31 mouse cellular contexts compared by ENCODE assay signal in the genomic region with DNA sequence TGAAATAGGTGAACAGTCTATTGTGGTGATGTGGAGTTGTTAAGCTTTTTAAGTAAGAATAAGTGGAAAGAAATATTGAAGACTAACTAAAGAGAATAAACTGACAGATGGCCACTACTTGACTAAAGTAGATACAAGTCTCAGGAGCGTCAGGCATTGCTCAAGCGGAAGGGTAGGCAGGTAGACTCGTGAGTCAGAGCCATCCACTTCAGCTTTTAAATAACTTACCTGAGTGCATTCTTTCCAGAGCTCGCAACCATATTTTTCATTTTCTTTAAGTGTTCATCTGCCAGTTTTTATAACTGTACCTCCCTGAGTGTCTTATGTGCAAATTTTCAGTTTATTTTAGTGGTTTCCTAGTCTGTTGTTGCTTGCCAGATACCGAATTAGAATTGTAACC.
"Had no signal": no experiment of that assay in that cellular context is flagged by ENCODE, and none has a peak within 500 bp of the region (broad histone marks: within the 10 kb centered on the region; RNA-seq: fewer than 3 reads in every experiment).

No protein-coding gene starts in this region.

- H3K36me3 ChIP-seq: limb, embryonic 10.5 days; limb, embryonic 12.5 days; limb, embryonic 13.5 days; limb, embryonic 15.5 days; liver, embryonic 12.5 days; liver, embryonic 13.5 days; liver, embryonic 15.5 days; lung, embryonic 15.5 days; midbrain, embryonic 10.5 days; midbrain, embryonic 12.5 days; midbrain, embryonic 13.5 days; midbrain, embryonic 15.5 days; neural tube, embryonic 12.5 days had no signal

- H3K4me2 ChIP-seq: limb, embryonic 12.5 days; limb, embryonic 13.5 days; limb, embryonic 15.5 days; liver, embryonic 11.5 days; liver, embryonic 12.5 days; liver, embryonic 13.5 days; liver, embryonic 15.5 days; lung, embryonic 14.5 days; lung, embryonic 15.5 days; midbrain, embryonic 11.5 days; midbrain, embryonic 12.5 days; midbrain, embryonic 13.5 days; midbrain, embryonic 15.5 days; neural tube, embryonic 12.5 days had no signal

- H3K9me3 ChIP-seq: limb, embryonic 10.5 days; limb, embryonic 12.5 days; limb, embryonic 13.5 days; limb, embryonic 15.5 days; liver, embryonic 12.5 days; liver, embryonic 13.5 days; liver, embryonic 15.5 days; lung, embryonic 15.5 days; megakaryocyte, embryonic 14.5 days; midbrain, embryonic 10.5 days; midbrain, embryonic 12.5 days; midbrain, embryonic 15.5 days; neural tube, embryonic 12.5 days had no signal

- H3K4me3 ChIP-seq: left cerebral cortex, adult 2 months; limb, embryonic 10.5 days; limb, embryonic 12.5 days; limb, embryonic 13.5 days; limb, embryonic 15.5 days; liver, embryonic 12.5 days; liver, embryonic 13.5 days; liver, embryonic 15.5 days; lung, embryonic 15.5 days; megakaryocyte, embryonic 14.5 days; midbrain, embryonic 10.5 days; midbrain, embryonic 12.5 days; midbrain, embryonic 13.5 days; midbrain, embryonic 15.5 days; myocyte; neural tube, embryonic 12.5 days had no signal

- ATAC-seq: liver, embryonic 12.5 days; liver, postnatal 0 days; midbrain, embryonic 13.5 days; midbrain, embryonic 15.5 days; midbrain, embryonic 16.5 days had no signal

- H3K27me3 ChIP-seq: limb, embryonic 12.5 days; limb, embryonic 13.5 days; limb, embryonic 15.5 days; liver, embryonic 12.5 days; liver, embryonic 13.5 days; liver, embryonic 15.5 days; lung, embryonic 15.5 days; megakaryocyte, embryonic 14.5 days; midbrain, embryonic 12.5 days; midbrain, embryonic 13.5 days; midbrain, embryonic 15.5 days; neural tube, embryonic 12.5 days had no signal

- H3K9ac ChIP-seq: limb, embryonic 12.5 days; limb, embryonic 13.5 days; limb, embryonic 15.5 days; liver, embryonic 12.5 days; liver, embryonic 13.5 days; liver, embryonic 14.5 days; liver, embryonic 15.5 days; liver, postnatal 0 days; lung, embryonic 14.5 days; lung, embryonic 15.5 days; midbrain, embryonic 12.5 days; midbrain, embryonic 13.5 days; midbrain, embryonic 15.5 days; neural tube, embryonic 12.5 days had no signal

- H3K27ac ChIP-seq: left cerebral cortex, adult 2 months; limb, embryonic 10.5 days; limb, embryonic 12.5 days; limb, embryonic 13.5 days; limb, embryonic 15.5 days; liver, embryonic 12.5 days; liver, embryonic 13.5 days; liver, embryonic 14.5 days; liver, embryonic 15.5 days; lung, embryonic 15.5 days; macrophage; midbrain, embryonic 10.5 days; midbrain, embryonic 12.5 days; midbrain, embryonic 13.5 days; midbrain, embryonic 15.5 days; neural tube, embryonic 12.5 days had no signal

- DNase-seq: left cerebral cortex, postnatal 4 days; liver; liver, embryonic 13.5 days; liver, postnatal 0 days; lung, adult 18-20 months; lung, adult 2 months; lung, embryonic 14.5 days; lung, postnatal 10 days; lung, postnatal 14 days; lung, postnatal 4 days; midbrain, embryonic 14.5 days had no signal

- H3K4me1 ChIP-seq: limb, embryonic 10.5 days; limb, embryonic 12.5 days; limb, embryonic 13.5 days; limb, embryonic 15.5 days; lung, embryonic 15.5 days; midbrain, embryonic 10.5 days; neural tube, embryonic 12.5 days had no signal
